Mouse (Mus musculus) megakaryocyte-erythroid progenitor cell, adult 5-6 weeks (primary cell): ENCODE measurements at regions not wholly inside any gene's neighbourhood (a gene's known extent, or its start where the extent isn't known, plus 50 kb on each side); places are given as distances from the start of the nearest gene placed in this dataset.

Experiments
- ATAC-seq: replicated peaks from 2 replicates; pipeline ENCODE4 v1.8.0; 2016; ENCODE audit warnings: mild to moderate bottlenecking, inconsistent platforms; ENCODE audit not compliant: severe bottlenecking, poor library complexity, low FRiP score, low TSS enrichment

GRCm38 (mm10) chr11:43370025-43370424, 56.0 kb downstream of the Pttg1 start:
- ATAC-seq = no peak

GRCm38 (mm10) chr11:43368346-43368745, 57.7 kb downstream of the Pttg1 start:
- ATAC-seq = no peak

- no peak for ATAC-seq
These were observed 64.2 kb downstream of the Pttg1 start for GRCm38 (mm10) chr11:43361858-43362257.

- peak; percentile 70 for ATAC-seq
These were observed 67.4 kb downstream of the Pttg1 start for GRCm38 (mm10) chr11:43358390-43359291.

- no peak for ATAC-seq
These were observed 72.4 kb downstream of the Pttg1 start for GRCm38 (mm10) chr11:43353602-43354001.

- no peak for ATAC-seq
These were observed 73.0 kb downstream of the Pttg1 start for GRCm38 (mm10) chr11:43353030-43353429.

GRCm38 (mm10) chr11:43351818-43352217, 74.2 kb downstream of the Pttg1 start:
- no peak for ATAC-seq

GRCm38 (mm10) chr11:43351348-43351747, 74.7 kb downstream of the Pttg1 start:
- ATAC-seq = no peak

GRCm38 (mm10) chr11:43350242-43350641, 75.8 kb downstream of the Pttg1 start:
- no peak for ATAC-seq

GRCm38 (mm10) chr11:43349564-43349963, 76.5 kb downstream of the Pttg1 start:
- ATAC-seq = no peak

- ATAC-seq = peak; percentile 67; the same call in 1 of the 2 replicates
These were observed 77.5 kb downstream of the Pttg1 start for GRCm38 (mm10) chr11:43348571-43348970.

- ATAC-seq = no peak
These were observed 79.6 kb downstream of the Pttg1 start for GRCm38 (mm10) chr11:43346489-43346888.

- ATAC-seq = no peak
These were observed 81.1 kb downstream of the Pttg1 start for GRCm38 (mm10) chr11:43344767-43345561.

GRCm38 (mm10) chr11:43343574-43343973, 82.5 kb downstream of the Pttg1 start:
- ATAC-seq = no peak

GRCm38 (mm10) chr11:43338377-43338993, 87.6 kb downstream of the Pttg1 start:
- ATAC-seq = no peak

- no peak for ATAC-seq
These were observed 90.3 kb downstream of the Pttg1 start for GRCm38 (mm10) chr11:43335668-43336265.

GRCm38 (mm10) chr11:43333547-43333946, 92.5 kb downstream of the Pttg1 start:
- no peak for ATAC-seq

GRCm38 (mm10) chr11:43313996-43314395, 112.1 kb downstream of the Pttg1 start:
- ATAC-seq = no peak
